Mouse (Mus musculus): ENCODE measurements at regions not wholly inside any gene's neighbourhood (a gene's known extent, or its start where the extent isn't known, plus 50 kb on each side); places are given as distances from the start of the nearest gene placed in this dataset.

GRCm38 (mm10) chr4:4920256-4920655, 127.1 kb upstream of the Impad1 start:
- no peak for DNase-seq

- peak; percentile 0 to 5 for DNase-seq
Observed at GRCm38 (mm10) chr4:4875257-4875656, 82.1 kb upstream of the Impad1 start.

GRCm38 (mm10) chr4:4858345-4858744, 65.2 kb upstream of the Impad1 start:
- DNase-seq: no peak
